Mouse (Mus musculus) hindbrain, embryonic 12.5 days (tissue): ENCODE data around the gene Ppp4r3b. TPM values are rescaled to one million over a fixed set of nuclear protein-coding genes. Genes with fewer than 3 reads are reported as not detected.

ENCODE experiments used
- ATAC-seq: fragments of 200-750 bp; cut with Nextera tagmentation; 2 replicates; pipeline ENCODE4 v1.8.0; 2017; ENCODE audit warnings: moderate TSS enrichment; ENCODE audit not compliant: low FRiP score
- H3K27ac ChIP-seq: fragments of 300-500 bp; sonication (generic); 2 replicates; pipeline ENCODE4 v1.5.1; 2016; ENCODE audit warnings: mild to moderate bottlenecking
- H3K27me3 ChIP-seq: fragments of 300-500 bp; sonication (generic); 2 replicates; pipeline ENCODE4 v1.6.1; 2016; ENCODE audit warnings: mild to moderate bottlenecking
- H3K36me3 ChIP-seq: fragments of 300-500 bp; sonication (generic); 2 replicates; pipeline ENCODE4 v1.6.1; 2016; ENCODE audit warnings: mild to moderate bottlenecking
- H3K4me1 ChIP-seq: fragments of 300-500 bp; sonication (generic); 2 replicates; pipeline ENCODE4 v1.6.1; 2016
- H3K4me2 ChIP-seq: fragments of 300-500 bp; sonication (generic); replicated peaks from 2 replicates; pipeline ENCODE4 v1.6.1; 2016; ENCODE audit warnings: mild to moderate bottlenecking
- H3K4me3 ChIP-seq: fragments of 300-500 bp; sonication (generic); 2 replicates; pipeline ENCODE4 v1.5.1; 2016; ENCODE audit warnings: mild to moderate bottlenecking
- H3K9ac ChIP-seq: fragments of 300-500 bp; sonication (generic); 2 replicates; pipeline ENCODE4 v1.6.1; 2016; ENCODE audit warnings: mild to moderate bottlenecking, moderate library complexity
- H3K9me3 ChIP-seq: fragments of 300-500 bp; sonication (generic); replicated peaks from 2 replicates; pipeline ENCODE4 v1.6.1; 2016; ENCODE audit warnings: mild to moderate bottlenecking
- WGBS: fragments of 180-500 bp; shearing (Covaris S2); methylation state at CpG from one replicate; pipeline ENCODE4 v1.1.7; 2016; 5-methylcytosine and 5-hydroxymethylcytosine counted together
- polyA plus RNA-seq: library from polyadenylated mRNA; unstranded; fragments of >200 nt; fragmentation: Nextera tagmentation; extraction: Ambion mirVana; gene quantifications from 2 replicates; pipeline ENCODE4 v1.2.1, GENCODE M21; 2016

The Ppp4r3b gene
- polyA plus RNA-seq, 1 experiment from 2014 or later: 106 TPM

- H3K4me1 ChIP-seq: no peaks in the 10 kb centered on the region
- H3K4me2 ChIP-seq: no peak overlapping the region
- H3K9ac ChIP-seq: no peak overlapping the region
- H3K27me3 ChIP-seq: no peaks in the 10 kb centered on the region
- no peak overlapping the region for H3K27ac ChIP-seq
- no peak for ATAC-seq
- peaks cover 30% of the 10 kb centered on the region for H3K36me3 ChIP-seq
- 95% methylated on average over 5 of the region's 5 CpGs for WGBS
- H3K4me3 ChIP-seq: no peak overlapping the region
- no peaks in the 10 kb centered on the region for H3K9me3 ChIP-seq
Measured at GRCm38 (mm10) chr11:29181751-29182150, 9.1 kb downstream of the Ppp4r3b start.

- peaks cover 33% of the 10 kb centered on the region for H3K36me3 ChIP-seq
- ATAC-seq: no peak
- no peaks in the 10 kb centered on the region for H3K4me1 ChIP-seq
Measured at GRCm38 (mm10) chr11:29188981-29189380, 16.3 kb downstream of the Ppp4r3b start.

GRCm38 (mm10) chr11:29203653-29204052 is 31.0 kb downstream of the Ppp4r3b start:
- no peak for ATAC-seq
- WGBS: 87% methylated on average over 5 of the region's 5 CpGs

More at GRCm38 (mm10) chr11:29188981-29189380, 16.3 kb downstream of the Ppp4r3b start:
- Histone ChIP-seq H3K4me3 (no peak overlapping the region), H3K9me3 (no peaks in the 10 kb centered on the region), H3K4me2 (no peak overlapping the region), H3K27me3 (no peaks in the 10 kb centered on the region), H3K27ac (no peak overlapping the region), H3K9ac (no peak overlapping the region)
- 86% methylated on average over 2 of the region's 2 CpGs for WGBS

GRCm38 (mm10) chr11:29209774-29210173 is 37.1 kb downstream of the Ppp4r3b start:
- Histone ChIP-seq H3K4me1 (no peaks in the 10 kb centered on the region), H3K27ac (no peak overlapping the region), H3K27me3 (no peaks in the 10 kb centered on the region), H3K4me2 (no peak overlapping the region), H3K9ac (no peak overlapping the region), H3K9me3 (no peaks in the 10 kb centered on the region), H3K4me3 (no peak overlapping the region), H3K36me3 (peaks cover 22% of the 10 kb centered on the region)
- WGBS: 92% methylated on average over 2 of the region's 2 CpGs
- no peak for ATAC-seq

More at GRCm38 (mm10) chr11:29203653-29204052, 31.0 kb downstream of the Ppp4r3b start:
- Histone ChIP-seq H3K9ac (no peak overlapping the region), H3K4me3 (no peak overlapping the region), H3K9me3 (no peaks in the 10 kb centered on the region), H3K36me3 (peaks cover 25% of the 10 kb centered on the region), H3K27me3 (no peaks in the 10 kb centered on the region), H3K4me2 (no peak overlapping the region), H3K27ac (no peak overlapping the region), H3K4me1 (no peaks in the 10 kb centered on the region)

GRCm38 (mm10) chr11:29216196-29216595 is 43.5 kb downstream of the Ppp4r3b start:
- H3K4me1 ChIP-seq: no peaks in the 10 kb centered on the region
- H3K27me3 ChIP-seq: no peaks in the 10 kb centered on the region
- H3K9me3 ChIP-seq: no peaks in the 10 kb centered on the region
- no peak overlapping the region for H3K4me3 ChIP-seq
- no peak overlapping the region for H3K4me2 ChIP-seq
- H3K9ac ChIP-seq: no peak overlapping the region
- H3K27ac ChIP-seq: no peak overlapping the region
- H3K36me3 ChIP-seq: peaks cover 59% of the 10 kb centered on the region
- no peak for ATAC-seq
- WGBS: 95% methylated on average over 2 of the region's 2 CpGs

- H3K36me3 ChIP-seq: peaks cover 67% of the 10 kb centered on the region
Measured at GRCm38 (mm10) chr11:29219055-29219454, 46.4 kb downstream of the Ppp4r3b start.

GRCm38 (mm10) chr11:29222310-29222709 is 49.6 kb downstream of the Ppp4r3b start:
- Histone ChIP-seq H3K36me3 (peaks cover 53% of the 10 kb centered on the region), H3K9ac (no peak overlapping the region), H3K27me3 (no peaks in the 10 kb centered on the region), H3K9me3 (no peaks in the 10 kb centered on the region), H3K4me2 (no peak overlapping the region), H3K4me1 (no peaks in the 10 kb centered on the region), H3K27ac (no peak overlapping the region), H3K4me3 (no peak overlapping the region)
- whole genome bisulfite sequencing: 96% methylated on average over 5 of the region's 5 CpGs
- ATAC-seq: no peak

More at GRCm38 (mm10) chr11:29219055-29219454, 46.4 kb downstream of the Ppp4r3b start:
- no peaks in the 10 kb centered on the region for H3K4me1 ChIP-seq
- H3K4me2 ChIP-seq: no peak overlapping the region
- H3K27me3 ChIP-seq: no peaks in the 10 kb centered on the region
- no peaks in the 10 kb centered on the region for H3K9me3 ChIP-seq
- no peak overlapping the region for H3K9ac ChIP-seq
- no peak for ATAC-seq
- no peak overlapping the region for H3K27ac ChIP-seq
- no peak overlapping the region for H3K4me3 ChIP-seq

GRCm38 (mm10) chr11:29224754-29225153 is 52.1 kb downstream of the Ppp4r3b start:
- H3K4me1 ChIP-seq: no peaks in the 10 kb centered on the region
- H3K27me3 ChIP-seq: no peaks in the 10 kb centered on the region
- WGBS: 93% methylated on average over 2 of the region's 2 CpGs
- no peak overlapping the region for H3K27ac ChIP-seq
- H3K9ac ChIP-seq: no peak overlapping the region
- H3K36me3 ChIP-seq: peaks cover 58% of the 10 kb centered on the region
- ATAC-seq: no peak
- no peak overlapping the region for H3K4me2 ChIP-seq
- H3K9me3 ChIP-seq: no peaks in the 10 kb centered on the region
- no peak overlapping the region for H3K4me3 ChIP-seq

- ATAC-seq: no peak
- Histone ChIP-seq H3K4me1 (no peaks in the 10 kb centered on the region), H3K36me3 (peaks cover 30% of the 10 kb centered on the region), H3K4me2 (no peak overlapping the region), H3K9me3 (no peaks in the 10 kb centered on the region), H3K27me3 (no peaks in the 10 kb centered on the region), H3K27ac (no peak overlapping the region), H3K9ac (no peak overlapping the region), H3K4me3 (no peak overlapping the region)
- whole genome bisulfite sequencing: 96% methylated on average over 2 of the region's 2 CpGs
Measured at GRCm38 (mm10) chr11:29228957-29229356, 56.3 kb downstream of the Ppp4r3b start.

- H3K4me3 ChIP-seq: no peak overlapping the region
- ATAC-seq: no peak
- H3K9ac ChIP-seq: no peak overlapping the region
- WGBS: 95% methylated on average over 1 of the region's 1 CpGs
- H3K36me3 ChIP-seq: peaks cover 13% of the 10 kb centered on the region
- no peak overlapping the region for H3K27ac ChIP-seq
- H3K4me2 ChIP-seq: no peak overlapping the region
- no peaks in the 10 kb centered on the region for H3K4me1 ChIP-seq
- no peaks in the 10 kb centered on the region for H3K9me3 ChIP-seq
- H3K27me3 ChIP-seq: no peaks in the 10 kb centered on the region
Measured at GRCm38 (mm10) chr11:29233569-29233968, 60.9 kb downstream of the Ppp4r3b start.

- no peak overlapping the region for H3K9ac ChIP-seq
- ATAC-seq: no peak
- H3K36me3 ChIP-seq: peaks cover 9% of the 10 kb centered on the region
Measured at GRCm38 (mm10) chr11:29237364-29237763, 64.7 kb downstream of the Ppp4r3b start.

GRCm38 (mm10) chr11:29238047-29238446 is 65.4 kb downstream of the Ppp4r3b start:
- H3K36me3 ChIP-seq: peaks cover 12% of the 10 kb centered on the region
- no peak overlapping the region for H3K4me3 ChIP-seq
- no peak for ATAC-seq
- no peak overlapping the region for H3K27ac ChIP-seq
- H3K9me3 ChIP-seq: no peaks in the 10 kb centered on the region
- no peak overlapping the region for H3K9ac ChIP-seq
- no peaks in the 10 kb centered on the region for H3K27me3 ChIP-seq
- no peak overlapping the region for H3K4me2 ChIP-seq
- H3K4me1 ChIP-seq: no peaks in the 10 kb centered on the region

More at GRCm38 (mm10) chr11:29237364-29237763, 64.7 kb downstream of the Ppp4r3b start:
- Histone ChIP-seq H3K4me2 (no peak overlapping the region), H3K9me3 (no peaks in the 10 kb centered on the region), H3K27me3 (no peaks in the 10 kb centered on the region), H3K27ac (no peak overlapping the region), H3K4me1 (no peaks in the 10 kb centered on the region), H3K4me3 (no peak overlapping the region)

GRCm38 (mm10) chr11:29238551-29238950 is 65.9 kb downstream of the Ppp4r3b start:
- no peak overlapping the region for H3K4me3 ChIP-seq
- 96% methylated on average over 3 of the region's 3 CpGs for WGBS
- no peak overlapping the region for H3K4me2 ChIP-seq
- no peaks in the 10 kb centered on the region for H3K9me3 ChIP-seq
- H3K27me3 ChIP-seq: no peaks in the 10 kb centered on the region
- H3K4me1 ChIP-seq: no peaks in the 10 kb centered on the region
- ATAC-seq: no peak
- H3K27ac ChIP-seq: no peak overlapping the region
- no peak overlapping the region for H3K9ac ChIP-seq
- H3K36me3 ChIP-seq: peaks cover 12% of the 10 kb centered on the region
